16 mouse cellular contexts compared by ENCODE assay signal in genomic region chr5:24279527-24279926, GRCm38 (mm10).
"Had no signal": no experiment of that assay in that cellular context is flagged by ENCODE, and none has a peak within 500 bp of the region (broad histone marks: within the 10 kb centered on the region; RNA-seq: fewer than 3 reads in every experiment).

No protein-coding gene starts in this region.

- DNase-seq: retina, postnatal 1 day; right cerebral cortex, adult 18-20 months; right cerebral cortex, postnatal 14 days; right cerebral cortex, postnatal 25 days; right cerebral cortex, postnatal 4 days; spleen, adult 18-20 months; thymus, adult 18-20 months; thymus, adult 2 months; thymus, postnatal 14 days; thymus, postnatal 25 days; thymus, postnatal 36 days; thymus, postnatal 4 days had no signal

- H3K4me2 ChIP-seq: neural tube, embryonic 13.5 days; neural tube, embryonic 15.5 days; stomach, embryonic 15.5 days had no signal

- H3K36me3 ChIP-seq: neural tube, embryonic 13.5 days; neural tube, embryonic 15.5 days; stomach, embryonic 15.5 days had no signal

- H3K9ac ChIP-seq: neural tube, embryonic 13.5 days; neural tube, embryonic 15.5 days; stomach, embryonic 15.5 days had no signal

- H3K4me1 ChIP-seq: neural tube, embryonic 13.5 days; neural tube, embryonic 15.5 days; stomach, embryonic 15.5 days had no signal

- H3K4me3 ChIP-seq: neural tube, embryonic 13.5 days; neural tube, embryonic 15.5 days; stomach, embryonic 15.5 days had no signal

- H3K27me3 ChIP-seq: neural tube, embryonic 13.5 days; neural tube, embryonic 15.5 days; stomach, embryonic 15.5 days had no signal

- H3K27ac ChIP-seq: neural tube, embryonic 13.5 days; neural tube, embryonic 15.5 days; stomach, embryonic 15.5 days; stomach, postnatal 0 days had no signal

- H3K9me3 ChIP-seq: neural tube, embryonic 13.5 days; neural tube, embryonic 15.5 days; stomach, embryonic 15.5 days had no signal
